Mouse (Mus musculus) G1E (cell line): ENCODE measurements around the gene Tsfm.

Source experiments
- CTCF ChIP-seq: IDR thresholded peaks from 2 replicates; pipeline ENCODE4 v1.5.1; 2012; ENCODE audit warnings: low read depth, low read length, inconsistent platforms, mixed read lengths
- GATA1 ChIP-seq: IDR thresholded peaks from 2 replicates; pipeline ENCODE4 v1.6.1; 2012; ENCODE audit warnings: borderline replicate concordance, low read length, inconsistent platforms, mixed read lengths
- GATA2 ChIP-seq: IDR thresholded peaks from 2 replicates; pipeline ENCODE4 v1.6.1; 2012; ENCODE audit warnings: low read depth, low read length, inconsistent platforms, borderline replicate concordance
- POLR2AphosphoS5 ChIP-seq: IDR thresholded peaks from 2 replicates; pipeline ENCODE4 v1.6.1; 2012; ENCODE audit warnings: low read depth, low read length, inconsistent platforms; ENCODE audit not compliant: insufficient replicate concordance
- TAL1 ChIP-seq: conservative IDR thresholded peaks from 2 replicates; pipeline ENCODE4 v1.6.1; 2012; ENCODE audit warnings: low read depth, low read length, inconsistent platforms, mixed read lengths

DNA sequence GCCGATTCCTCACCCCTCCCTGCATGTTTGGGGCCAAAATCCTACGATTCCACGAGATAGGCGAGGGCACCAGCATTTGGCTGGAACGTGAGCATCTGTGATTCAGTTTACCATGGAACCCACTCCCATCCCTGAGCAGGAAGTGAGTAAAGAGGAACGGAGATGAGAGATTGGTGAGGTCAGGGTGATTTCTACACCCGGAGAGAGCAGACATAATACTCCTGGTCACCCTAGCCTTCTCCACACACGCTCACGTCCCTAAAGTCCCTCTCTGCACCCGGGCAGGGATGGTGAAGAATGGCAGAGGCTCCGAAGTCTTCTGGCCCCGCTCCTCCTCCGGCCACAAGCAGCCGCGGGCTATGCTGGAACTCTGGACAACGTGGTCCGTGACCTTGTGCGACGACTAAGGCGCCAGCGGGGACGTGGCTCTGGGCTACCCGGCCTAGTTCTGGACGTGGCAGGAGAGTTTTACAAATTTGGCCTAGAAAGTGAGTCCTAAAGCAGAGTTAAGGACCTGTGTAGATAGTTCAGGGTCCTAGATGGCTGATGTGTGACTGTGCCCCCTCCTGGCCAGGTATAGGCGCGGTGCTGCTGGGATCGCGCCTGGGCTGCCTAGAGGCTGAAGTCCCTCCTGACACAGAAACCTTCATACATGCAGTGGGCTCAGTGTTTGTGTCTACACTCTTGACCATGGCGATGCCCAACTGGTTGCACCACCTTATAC, 18.9 kb upstream of the Tsfm start:
- TF ChIP-seq CTCF (no peak), POLR2AphosphoS5 (no peak), GATA2 (no peak), TAL1 (no peak), GATA1 (no peak)
